Mouse (Mus musculus) G1E-ER4 (cell line): ENCODE data around the gene Gm17606. TPM values are rescaled to one million over a fixed set of nuclear protein-coding genes. Genes with fewer than 3 reads are reported as not detected.

Source experiments
- GATA1 ChIP-seq: IDR thresholded peaks from one replicate; pipeline ENCODE4 v1.8.0; 2012; ENCODE audit warnings: low read length, inconsistent platforms
- polyA plus RNA-seq: library from polyadenylated mRNA; stranded (reverse); fragments of >175 nt; gene quantifications from 2 replicates; pipeline ENCODE4 v1.2.3, GENCODE M21; 2012

Gene Gm17606
- polyA plus RNA-seq, 1 experiment: not detected

DNA sequence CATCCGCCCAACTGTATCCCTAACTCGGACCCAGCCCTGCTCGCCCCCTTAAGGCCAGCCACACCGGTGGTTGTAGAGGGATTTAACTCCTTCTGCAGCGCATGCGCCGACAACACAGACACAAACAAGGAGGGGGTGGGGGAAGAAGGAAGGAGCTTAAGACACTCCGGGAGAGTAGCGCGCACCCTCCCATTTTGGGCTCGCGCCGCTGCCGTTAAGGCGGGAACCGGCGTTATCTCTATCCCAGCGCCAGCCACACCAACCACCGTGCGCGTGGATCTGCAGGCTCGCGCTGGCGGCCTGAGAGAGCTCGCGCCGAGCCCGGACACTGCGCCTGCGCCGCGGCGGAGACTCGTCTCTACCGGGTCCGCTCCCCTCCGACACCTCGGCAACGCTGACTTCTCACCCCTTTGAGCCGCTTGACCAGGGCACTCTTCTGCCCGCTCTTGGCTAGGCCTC lies 45.3 kb downstream of the Gm17606 start, which contains the start of gene 1700123O20Rik:
TSS of gene 1700123O20Rik (plus strand) at position 154 of the 459 bp plus-strand sequence.
- TF ChIP-seq GATA1: peak; percentile 33

DNA sequence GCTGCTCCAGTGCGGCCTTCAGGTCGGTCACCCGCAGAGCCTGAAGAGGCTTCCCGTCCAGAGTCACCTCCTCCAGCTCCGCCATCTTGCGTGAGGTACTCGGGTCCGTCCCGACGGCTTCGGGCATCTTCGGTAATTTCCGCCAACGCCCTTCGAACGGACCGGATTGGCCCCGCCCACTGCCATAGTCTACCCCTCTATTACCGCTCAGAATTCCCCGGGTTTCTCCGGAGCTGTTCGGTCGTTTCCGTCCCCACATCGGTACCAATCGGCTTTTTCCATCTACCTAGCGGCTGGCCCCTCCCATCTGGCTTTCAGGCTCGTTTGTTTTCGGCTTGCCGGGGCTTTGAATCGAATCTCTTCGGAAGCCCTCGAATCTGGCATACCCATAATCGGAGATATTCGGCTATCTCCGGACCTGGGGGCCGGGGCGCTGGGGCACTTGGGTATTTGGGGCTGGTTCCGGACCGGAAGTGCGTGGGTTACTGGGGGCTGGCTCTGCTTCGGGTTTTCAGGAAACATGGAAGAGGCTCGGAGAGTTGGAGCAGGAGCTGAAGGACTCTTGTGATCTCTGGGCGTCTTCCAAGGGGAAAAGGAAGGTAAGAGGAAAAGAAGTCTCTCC lies 45.9 kb downstream of the Gm17606 start, which contains the start of gene Acin1:
TSS of gene Acin1 (minus strand) at position 410 of the 622 bp plus-strand sequence.
- TF ChIP-seq GATA1: no peak

DNA sequence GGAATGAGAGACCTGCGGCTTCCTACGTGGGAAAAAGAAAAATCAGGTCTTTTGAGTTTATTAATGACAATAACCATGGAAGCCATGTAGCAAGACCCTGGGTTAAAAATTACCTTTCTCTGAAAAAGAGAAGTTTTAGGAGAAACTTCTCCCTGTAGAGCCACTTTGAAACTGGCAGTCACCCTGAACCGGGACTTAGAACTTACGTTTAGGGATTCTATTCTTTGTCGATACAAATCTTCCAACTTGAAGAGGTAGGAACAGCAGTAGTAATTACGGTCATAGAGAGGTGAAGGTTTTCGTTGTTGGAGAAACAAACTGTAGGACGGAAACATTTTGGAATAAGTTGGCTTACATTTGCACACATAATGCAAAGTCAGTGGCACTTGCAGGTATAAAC lies 46.5 kb downstream of the Gm17606 start:
- TF ChIP-seq GATA1: no peak

DNA sequence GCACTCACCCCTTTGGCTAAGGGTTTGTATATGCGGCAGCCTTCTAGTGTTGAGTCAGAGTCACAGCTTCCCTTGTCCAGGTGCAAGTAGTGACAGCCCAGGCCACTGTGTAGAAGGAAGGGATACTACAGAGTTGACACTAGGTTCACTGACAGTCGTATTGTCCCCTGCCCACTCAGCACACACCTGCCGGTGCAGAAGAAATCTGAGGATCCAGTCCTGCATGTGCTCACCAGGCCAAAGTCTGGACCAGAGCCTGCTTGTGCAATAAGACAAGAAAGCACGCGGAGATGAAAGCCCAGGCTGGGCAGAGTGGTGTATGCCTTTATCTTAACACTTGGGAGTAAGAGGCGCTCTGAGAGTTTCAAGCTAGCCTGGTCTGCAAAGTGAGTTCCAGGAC lies 54.3 kb downstream of the Gm17606 start:
- no peak for TF ChIP-seq GATA1

DNA sequence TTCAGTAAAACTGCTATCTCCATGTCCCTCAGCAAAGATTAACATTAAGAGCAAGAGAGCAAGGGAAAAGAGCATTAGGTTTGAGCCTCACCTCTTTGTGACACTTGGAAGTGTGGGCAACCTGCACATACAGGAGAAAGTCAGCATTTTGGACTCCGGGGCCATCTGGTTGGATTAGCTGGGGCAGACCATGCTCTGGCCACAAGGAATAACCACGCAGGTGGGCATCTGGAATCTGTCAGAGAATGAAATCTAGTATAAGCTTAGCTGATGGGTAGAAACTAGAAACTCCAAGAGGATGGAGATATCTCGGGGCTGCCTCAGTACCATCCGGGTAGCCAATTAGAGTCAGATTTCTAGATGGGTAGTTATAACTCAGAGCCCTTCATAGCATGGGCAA lies 56.0 kb downstream of the Gm17606 start:
- no peak for TF ChIP-seq GATA1

Other genes with a start within 250 kb of the Gm17606 start
- 0.21 and 0.33 TPM in 2 replicates for gene Slc7a7, start 223.2 kb upstream of the Gm17606 start, polyA plus RNA-seq
- gene Mrpl52, start 214.0 kb upstream of the Gm17606 start, polyA plus RNA-seq: 2,065 and 2,909 TPM in 2 replicates
- gene Mmp14, start 209.3 kb upstream of the Gm17606 start, polyA plus RNA-seq: 151 and 178 TPM in 2 replicates
- 345 and 440 TPM in 2 replicates for gene Lrp10, start 176.8 kb upstream of the Gm17606 start, polyA plus RNA-seq
- gene Rem2, start 164.9 kb upstream of the Gm17606 start, polyA plus RNA-seq: 0.31 and 0.32 TPM in 2 replicates
- 166 and 236 TPM in 2 replicates for gene Prmt5, start 123.4 kb upstream of the Gm17606 start, polyA plus RNA-seq
- gene Haus4, start 86.3 kb upstream of the Gm17606 start, polyA plus RNA-seq: 37.7 and 58.3 TPM in 2 replicates
- 0.08 and 0.12 TPM in 2 replicates for gene Ajuba, start 63.4 kb upstream of the Gm17606 start, polyA plus RNA-seq
- gene 4931414P19Rik, start 35.0 kb upstream of the Gm17606 start, polyA plus RNA-seq: 19.6 and 20.0 TPM in 2 replicates
- 193 and 266 TPM in 2 replicates for gene Psmb5, start 22.9 kb upstream of the Gm17606 start, polyA plus RNA-seq
- gene Psmb11, start 19.5 kb upstream of the Gm17606 start, polyA plus RNA-seq: not detected in 2 replicates
- gene Cdh24, start 412 bp downstream of the Gm17606 start, polyA plus RNA-seq: 2.3 and 2.8 TPM in 2 replicates
- 6.6 and 9.8 TPM in 2 replicates for gene 1700123O20Rik, start 45.3 kb downstream of the Gm17606 start, polyA plus RNA-seq
- gene Acin1, start 46.0 kb downstream of the Gm17606 start, polyA plus RNA-seq: 516 and 685 TPM in 2 replicates
- gene Gm29776, start 57.9 kb downstream of the Gm17606 start, polyA plus RNA-seq: not detected in 2 replicates
- gene Cebpe, start 71.2 kb downstream of the Gm17606 start, polyA plus RNA-seq: not detected in 2 replicates
- gene Slc7a8, start 141.0 kb downstream of the Gm17606 start, polyA plus RNA-seq: 79.2 and 81.1 TPM in 2 replicates
- gene Rnf212b, start 173.2 kb downstream of the Gm17606 start, polyA plus RNA-seq: not detected in 2 replicates
- gene Homez, start 230.0 kb downstream of the Gm17606 start, polyA plus RNA-seq: 1.5 and 1.6 TPM in 2 replicates
- 1.3 and 2.3 TPM in 2 replicates for gene Ppp1r3e, start 236.6 kb downstream of the Gm17606 start, polyA plus RNA-seq
- gene Bcl2l2, start 242.4 kb downstream of the Gm17606 start, polyA plus RNA-seq: 41.2 and 42.5 TPM in 2 replicates
- gene Gm20521, start 242.5 kb downstream of the Gm17606 start, polyA plus RNA-seq: 5.5 and 10.3 TPM in 2 replicates